Mouse (Mus musculus) megakaryocyte, embryonic 14.5 days (primary cell): ENCODE data around the gene Zfp972.
"Not testable (repeated sequence)": the region's sequence is repeated elsewhere in the genome, so short reads cannot be mapped to it uniquely, and the experiment has no call there.

Source experiments
- FLI1 ChIP-seq: IDR thresholded peaks from 2 replicates; pipeline ENCODE4 v1.6.1; 2012; ENCODE audit warnings: low read length, inconsistent platforms, mixed read lengths
- GATA1 ChIP-seq: IDR thresholded peaks from 3 replicates; pipeline ENCODE4 v1.6.1; 2012; ENCODE audit warnings: mixed read lengths, low read length, inconsistent platforms, borderline replicate concordance

DNA sequence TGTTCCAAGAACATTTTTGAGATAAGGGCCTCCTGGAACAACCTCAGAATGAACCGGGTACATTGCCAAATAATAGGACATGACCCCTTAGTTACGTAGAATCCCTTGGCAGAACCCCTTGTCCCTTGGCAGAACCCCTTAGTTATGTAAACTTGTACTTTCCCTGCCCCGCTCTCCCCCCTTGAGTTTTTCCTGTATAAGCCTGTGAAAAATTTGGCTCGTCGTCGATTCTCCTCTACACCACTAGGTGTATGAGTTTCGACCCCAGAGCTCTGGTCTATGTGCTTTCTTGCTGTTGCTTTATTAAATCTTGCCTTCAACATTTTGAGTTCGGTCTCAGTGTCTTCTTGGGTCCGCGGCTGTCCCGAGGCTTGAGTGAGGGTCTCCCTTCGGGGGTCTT, 22.1 kb downstream of the Zfp972 start:
- TF ChIP-seq GATA1, FLI1: not testable (repeated sequence)
